Mouse (Mus musculus): ENCODE results near the gene Faf2.
A peak's percentile ranks its signal among the peaks of the same experiment; 100 is the strongest.

The Faf2 gene

GRCm38 (mm10) chr13:54621155-54621932, at the start of gene Faf2:
TSS of gene Faf2 (plus strand) at chr13:54621784.
- peak; percentile 94 for DNase-seq (ENCODE audit: low read depth, low spot score)

GRCm38 (mm10) chr13:54572621-54573020, 49.0 kb upstream of the Faf2 start:
- no peak for DNase-seq (ENCODE audit: low read depth, low spot score)

DNA sequence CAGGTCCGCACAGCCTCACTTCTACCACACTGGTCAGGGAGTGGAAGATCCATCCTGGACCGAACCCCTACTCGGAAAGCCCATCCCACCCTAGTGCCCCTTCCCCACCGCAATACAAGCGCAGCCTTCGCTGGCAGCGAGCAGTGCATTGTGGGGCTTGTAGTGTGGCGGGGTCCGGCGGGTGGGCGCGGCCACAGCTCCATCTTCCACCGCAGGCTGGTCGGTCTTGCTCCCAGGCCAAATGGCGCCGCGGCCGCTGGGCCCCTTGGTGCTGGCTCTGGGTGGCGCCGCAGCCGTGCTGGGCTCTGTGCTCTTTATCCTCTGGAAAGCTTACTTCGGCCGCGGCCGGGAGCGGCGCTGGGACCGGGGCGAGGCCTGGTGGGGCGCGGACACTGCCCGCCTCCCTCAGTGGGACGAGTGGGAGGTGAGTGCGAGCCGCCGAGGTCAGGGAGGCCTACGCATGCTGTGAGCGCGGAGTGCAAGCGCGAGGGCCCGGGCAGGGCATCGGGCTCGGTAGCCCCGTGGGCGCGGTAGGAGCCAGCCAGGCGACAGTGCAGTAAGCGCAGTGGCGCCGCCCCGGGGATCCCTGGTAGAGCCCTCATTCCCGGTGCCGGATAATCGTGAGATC, 46.6 kb upstream of the Faf2 start, which contains the start of gene Arl10:
Gene Arl10, plus strand, starts transcription at position 162 of the 628 bp plus-strand sequence.
- DNase-seq (ENCODE audit: low read depth, low spot score): no peak

GRCm38 (mm10) chr13:54575489-54575888, 46.1 kb upstream of the Faf2 start:
- DNase-seq (ENCODE audit: low read depth, low spot score): no peak

DNA sequence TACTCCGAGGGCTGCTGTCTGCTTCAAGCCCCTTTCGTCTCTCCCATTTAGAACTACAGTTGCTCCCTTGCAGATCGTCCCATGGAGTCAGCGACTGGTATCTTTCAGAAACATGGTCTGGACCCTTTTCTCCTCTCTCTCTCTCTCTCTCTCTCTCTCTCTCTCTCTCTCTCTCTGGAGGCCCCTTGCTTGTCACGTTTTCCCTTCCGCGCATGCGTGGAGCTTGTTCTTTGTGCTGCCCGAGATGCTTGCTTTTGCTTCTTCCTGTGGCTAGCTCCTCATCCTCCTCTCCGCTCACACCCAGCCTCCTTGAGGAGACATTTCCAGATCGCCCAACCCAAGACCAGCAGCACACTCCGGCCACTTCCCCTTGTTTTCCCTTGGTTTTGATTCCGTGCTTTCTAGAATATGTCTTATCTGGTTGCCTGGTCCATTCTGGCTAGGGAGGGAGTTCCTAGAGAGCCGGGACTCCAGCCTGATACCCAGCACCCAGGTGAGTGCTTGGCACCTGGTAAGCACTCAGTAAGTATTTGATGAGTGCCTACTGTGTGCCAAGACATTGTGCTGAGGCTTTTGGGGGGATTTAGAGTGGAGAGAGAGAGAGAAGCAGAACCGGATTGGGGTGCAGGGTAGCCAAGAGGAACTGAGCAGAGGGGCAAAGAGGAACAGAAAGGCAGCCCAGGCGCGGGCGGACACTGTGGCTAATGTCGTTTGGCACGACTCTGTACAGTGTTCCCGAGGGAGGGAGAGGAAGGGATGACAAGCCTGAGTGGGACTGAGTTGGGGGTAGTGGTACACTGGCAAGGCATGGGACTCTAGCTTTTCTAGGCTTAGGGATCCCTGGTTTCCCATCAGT, 43.7 kb upstream of the Faf2 start:
- no peak for DNase-seq (ENCODE audit: low read depth, low spot score)

- no peak for DNase-seq (ENCODE audit: low read depth, low spot score)
These were observed 40.2 kb upstream of the Faf2 start for GRCm38 (mm10) chr13:54581385-54581784.

DNA sequence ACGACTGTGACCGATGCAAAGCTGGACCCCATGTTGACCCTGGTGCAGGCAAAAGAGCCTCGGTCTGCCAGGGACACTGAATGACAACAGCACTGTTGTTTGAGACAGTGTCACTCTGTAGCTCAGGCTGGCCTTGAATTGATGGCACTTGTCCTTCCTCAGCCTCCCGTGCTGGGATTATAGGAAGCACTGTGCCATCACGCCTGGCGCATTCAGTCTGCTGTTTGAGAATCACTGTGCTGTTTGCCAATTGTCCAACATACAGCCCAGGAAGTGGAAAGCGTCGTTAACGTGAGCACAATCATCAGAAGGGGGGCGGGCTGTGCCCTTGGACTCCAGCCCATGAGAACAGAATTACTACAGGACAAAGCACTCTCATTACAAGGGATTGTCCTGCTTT, 39.5 kb upstream of the Faf2 start:
- DNase-seq (ENCODE audit: low read depth, low spot score): no peak

GRCm38 (mm10) chr13:54582860-54583259, 38.7 kb upstream of the Faf2 start:
- no peak for DNase-seq (ENCODE audit: low read depth, low spot score)

GRCm38 (mm10) chr13:54585831-54586230, 35.8 kb upstream of the Faf2 start:
- DNase-seq (ENCODE audit: low read depth, low spot score): no peak

GRCm38 (mm10) chr13:54589414-54589995, 32.1 kb upstream of the Faf2 start:
- DNase-seq (ENCODE audit: low read depth, low spot score): no peak

DNA sequence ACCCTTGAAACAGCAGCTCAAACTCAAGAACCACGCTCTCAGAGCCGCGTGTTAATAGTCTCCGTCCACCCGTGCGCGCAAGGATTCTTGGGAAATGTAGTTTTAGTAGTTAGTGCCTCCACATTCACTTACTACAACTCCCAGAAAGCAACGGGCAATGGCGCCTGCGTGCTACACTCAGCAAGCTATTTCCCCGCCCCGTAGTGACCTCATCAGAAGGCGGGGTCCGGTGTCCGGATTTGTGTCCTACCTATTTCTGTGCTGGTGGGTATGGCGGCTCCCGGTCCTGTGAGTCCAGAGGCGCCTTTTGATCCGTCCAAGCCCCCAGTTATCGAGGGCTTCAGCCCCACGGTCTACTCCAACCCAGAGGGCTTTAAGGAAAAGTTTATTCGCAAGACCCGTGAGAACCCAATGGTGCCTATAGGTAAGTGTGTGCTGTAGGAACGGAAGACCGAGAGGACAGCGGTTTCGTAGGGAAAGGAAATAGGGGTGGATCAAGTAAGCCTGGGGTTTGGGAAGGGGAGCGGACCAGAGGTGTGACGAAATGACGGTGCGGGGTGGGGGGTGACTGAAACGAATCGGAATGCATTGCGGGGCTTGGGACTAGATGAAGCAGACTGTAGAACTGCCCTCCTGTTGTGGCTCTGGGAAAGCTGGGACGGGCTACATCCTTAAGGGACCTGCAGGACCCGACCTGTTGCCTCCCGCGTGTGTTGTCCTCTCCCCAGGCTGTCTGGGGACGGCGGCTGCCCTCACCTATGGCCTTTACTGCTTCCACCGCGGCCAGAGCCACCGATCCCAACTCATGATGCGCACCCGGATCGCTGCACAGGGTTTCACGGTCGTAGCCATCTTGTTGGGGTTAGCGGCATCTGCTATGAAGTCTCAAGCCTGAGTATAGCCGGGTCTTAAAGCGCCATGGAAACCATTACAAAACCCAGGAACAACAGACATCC, 31.3 kb upstream of the Faf2 start, which contains the start of the genes Nop16 and Higd2a:
Gene Nop16, minus strand, starts transcription at position 95 of the 956 bp plus-strand sequence.
Gene Higd2a, plus strand, starts transcription at position 212 of the 956 bp plus-strand sequence.
- peak; percentile 96 for DNase-seq (ENCODE audit: low read depth, low spot score)

GRCm38 (mm10) chr13:54591776-54592356, 29.7 kb upstream of the Faf2 start:
- no peak for DNase-seq (ENCODE audit: low read depth, low spot score)

GRCm38 (mm10) chr13:54593617-54594016, 28.0 kb upstream of the Faf2 start:
- DNase-seq (ENCODE audit: low read depth, low spot score): no peak

- DNase-seq (ENCODE audit: low read depth, low spot score): no peak
These were observed 25.4 kb upstream of the Faf2 start for GRCm38 (mm10) chr13:54596107-54596690.

- no peak for DNase-seq (ENCODE audit: low read depth, low spot score)
These were observed 24.7 kb upstream of the Faf2 start for GRCm38 (mm10) chr13:54596870-54597269.

DNA sequence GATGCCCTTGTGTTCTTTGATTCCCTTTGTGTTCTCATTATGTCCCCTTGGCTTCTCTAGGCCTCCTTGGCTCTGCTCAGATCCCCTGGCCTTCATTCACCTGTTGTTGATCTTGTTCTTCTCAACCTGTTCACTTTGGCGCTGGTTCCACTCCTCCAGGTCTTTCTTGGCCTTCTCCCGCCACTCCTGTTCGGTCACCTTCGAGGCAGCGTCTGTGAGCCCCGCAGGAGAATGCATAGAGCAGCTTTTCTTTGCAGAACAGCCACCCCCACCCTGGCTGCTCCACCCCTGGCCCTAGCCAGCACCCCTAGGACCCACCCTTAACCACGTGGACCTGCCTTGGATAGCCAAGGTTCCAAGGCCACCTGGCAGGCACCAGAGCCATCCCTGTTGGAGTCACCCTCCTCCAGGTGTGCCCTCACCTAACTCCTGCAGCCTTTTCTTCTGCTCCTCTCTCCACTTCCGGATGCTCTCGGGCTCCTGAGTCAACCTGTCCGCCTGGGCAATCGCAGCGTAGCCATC, 22.9 kb upstream of the Faf2 start:
- DNase-seq (ENCODE audit: low read depth, low spot score): no peak

DNA sequence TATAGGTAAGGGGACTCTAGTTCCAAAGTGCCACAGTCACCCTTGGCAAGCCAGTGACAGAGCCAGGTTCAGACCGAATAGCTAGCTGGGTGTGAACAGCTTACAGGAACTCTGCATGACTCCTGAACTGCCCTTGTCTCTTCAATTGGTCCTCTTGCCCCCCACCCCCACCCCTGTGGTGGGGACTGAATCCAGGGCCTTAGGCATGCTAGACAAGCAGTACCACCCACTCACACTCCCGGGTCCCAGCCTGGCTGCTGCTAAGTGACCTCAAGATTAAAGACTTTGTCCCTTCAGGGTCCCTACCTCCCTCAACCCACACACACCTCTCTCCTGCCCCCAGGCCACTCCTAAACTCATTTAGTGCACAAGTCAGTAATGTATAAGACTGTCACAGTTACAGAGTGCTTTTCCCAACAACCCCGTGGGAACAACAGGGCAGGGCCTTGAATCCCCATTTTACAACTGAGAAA, 18.9 kb upstream of the Faf2 start:
- DNase-seq (ENCODE audit: low read depth, low spot score): no peak

DNA sequence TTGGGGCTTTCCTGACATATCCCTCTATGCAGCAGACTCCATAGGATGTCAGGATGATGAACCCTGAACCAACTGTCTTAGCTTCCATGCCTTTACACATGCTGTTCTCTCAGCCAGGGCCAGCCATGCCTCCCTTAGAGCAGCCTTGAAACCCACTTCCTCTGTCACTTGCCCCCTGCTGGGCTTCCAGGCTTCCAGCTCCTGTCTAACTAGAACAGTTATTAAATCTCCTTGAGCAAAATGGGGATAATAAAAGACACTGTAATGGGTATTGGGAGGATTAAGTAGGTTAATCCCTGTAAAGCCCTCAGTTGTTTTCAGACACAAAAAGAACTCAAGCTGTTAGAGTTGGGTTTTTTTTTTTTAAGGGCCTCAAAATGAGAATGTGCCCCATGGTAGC, 18.1 kb upstream of the Faf2 start:
- DNase-seq (ENCODE audit: low read depth, low spot score): no peak

DNA sequence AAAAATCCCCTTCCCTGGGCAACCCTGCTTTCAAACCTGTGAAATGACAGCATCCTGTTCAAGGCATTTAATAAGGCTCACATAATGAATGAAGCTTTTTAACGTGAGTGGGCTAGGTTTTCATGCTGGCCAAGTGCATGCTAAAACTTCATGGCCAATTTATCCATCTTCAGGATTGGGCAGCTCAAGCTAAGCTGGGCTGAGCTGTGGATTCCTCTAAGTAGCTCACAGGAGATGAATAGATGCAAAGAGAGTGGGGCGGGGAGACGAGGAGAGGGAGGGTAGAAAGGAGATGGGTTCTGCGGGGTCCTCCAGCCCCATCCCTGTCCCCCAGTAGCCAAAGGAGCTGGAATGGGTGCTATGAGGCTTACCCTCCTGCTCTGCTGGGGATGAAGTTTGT, 17.4 kb upstream of the Faf2 start:
- DNase-seq (ENCODE audit: low read depth, low spot score): no peak

Measured in skeletal muscle tissue, adult 2 months (tissue).